Mouse (Mus musculus): ENCODE results near the gene Gm49450.

The Gm49450 gene

GRCm38 (mm10) chr15:98891198-98891742 is 62.1 kb downstream of the Gm49450 start:
- DNase-seq (ENCODE audit: low spot score in 2 of 2), result no peak

- DNase-seq (ENCODE audit: low spot score in 2 of 2), result no peak
Observed at GRCm38 (mm10) chr15:98887526-98887925, 65.8 kb downstream of the Gm49450 start.

GRCm38 (mm10) chr15:98886667-98887387 is 66.5 kb downstream of the Gm49450 start:
- no peak for DNase-seq (ENCODE audit: low spot score in 2 of 2)

DNA sequence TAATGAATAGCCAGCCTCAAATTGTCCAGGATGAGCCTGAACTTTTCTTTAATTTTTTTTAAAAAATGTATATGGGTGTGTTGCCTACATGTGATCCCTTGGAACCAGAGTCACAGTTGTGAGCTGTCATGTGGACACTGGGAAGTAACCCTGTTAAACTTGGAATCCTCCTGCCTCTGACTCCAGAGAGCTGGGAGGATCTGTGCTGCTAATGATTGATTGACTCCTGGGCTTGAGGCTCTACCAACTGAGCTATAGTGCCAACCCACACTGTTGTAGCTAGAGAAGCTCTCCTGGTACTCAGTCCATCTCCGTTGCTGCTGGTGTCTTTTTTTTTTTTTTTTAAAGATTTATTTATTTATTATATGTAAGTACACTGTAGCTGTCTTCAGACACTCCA is 69.2 kb downstream of the Gm49450 start:
- DNase-seq (ENCODE audit: low spot score in 2 of 2), result no peak

GRCm38 (mm10) chr15:98883661-98884060 is 69.7 kb downstream of the Gm49450 start:
- no peak for DNase-seq (ENCODE audit: low spot score in 2 of 2)
